Mouse (Mus musculus): Measurements from ENCODE around the gene Cytip. TPM values are rescaled to one million over a fixed set of nuclear protein-coding genes. Genes with fewer than 3 reads are reported as not detected.

Cytip gene
- polyA plus RNA-seq, 1 experiment from 2014 or later = 1.1 TPM

- no peaks in the 10 kb centered on the region for H3K4me1 ChIP-seq (ENCODE audit: control insufficient read depth, insufficient read depth, low read length)
- H3K4me2 ChIP-seq (ENCODE audit: low read depth, low read length) = no peak overlapping the region
- 63% methylated on average over 8 of the region's 8 CpGs for WGBS
- no peak for ATAC-seq
- H3K27ac ChIP-seq (ENCODE audit: low read length) = no peak overlapping the region
- no peak overlapping the region for H3K4me3 ChIP-seq (ENCODE audit: low read length)
- no peaks in the 10 kb centered on the region for H3K36me3 ChIP-seq (ENCODE audit: control insufficient read depth, insufficient read depth, low read length)
- no peaks in the 10 kb centered on the region for H3K27me3 ChIP-seq (replicated peaks; ENCODE audit: control insufficient read depth, insufficient read depth, low read length)
- H3K9ac ChIP-seq (ENCODE audit: low read depth, low read length) = no peak overlapping the region
- H3K9me3 ChIP-seq (ENCODE audit: control insufficient read depth, low read length) = no peaks in the 10 kb centered on the region
Measured at GRCm38 (mm10) chr2:58187310-58188051, 7.9 kb downstream of the Cytip start.

- H3K27me3 ChIP-seq (replicated peaks; ENCODE audit: control insufficient read depth, insufficient read depth, low read length) = no peaks in the 10 kb centered on the region
- no peaks in the 10 kb centered on the region for H3K36me3 ChIP-seq (ENCODE audit: control insufficient read depth, insufficient read depth, low read length)
- WGBS = 78% methylated on average over 2 of the region's 2 CpGs
Measured at GRCm38 (mm10) chr2:58184197-58184596, 11.1 kb downstream of the Cytip start.

GRCm38 (mm10) chr2:58183658-58184057 is 11.7 kb downstream of the Cytip start:
- WGBS = 84% methylated on average over 2 of the region's 2 CpGs
- no peak overlapping the region for H3K27ac ChIP-seq (ENCODE audit: low read length)
- no peak for ATAC-seq

More at GRCm38 (mm10) chr2:58184197-58184596, 11.1 kb downstream of the Cytip start:
- H3K4me1 ChIP-seq (ENCODE audit: control insufficient read depth, insufficient read depth, low read length) = no peaks in the 10 kb centered on the region
- no peak overlapping the region for H3K9ac ChIP-seq (ENCODE audit: low read depth, low read length)
- H3K27ac ChIP-seq (ENCODE audit: low read length) = no peak overlapping the region
- no peaks in the 10 kb centered on the region for H3K9me3 ChIP-seq (ENCODE audit: control insufficient read depth, low read length)
- no peak overlapping the region for H3K4me3 ChIP-seq (ENCODE audit: low read length)
- no peak overlapping the region for H3K4me2 ChIP-seq (ENCODE audit: low read depth, low read length)
- no peak for ATAC-seq

GRCm38 (mm10) chr2:58180776-58181175 is 14.6 kb downstream of the Cytip start:
- Histone ChIP-seq H3K27me3 (replicated peaks; ENCODE audit: control insufficient read depth, insufficient read depth, low read length) (no peaks in the 10 kb centered on the region), H3K9ac (ENCODE audit: low read depth, low read length) (no peak overlapping the region), H3K4me3 (ENCODE audit: low read length) (no peak overlapping the region), H3K27ac (ENCODE audit: low read length) (no peak overlapping the region), H3K4me2 (ENCODE audit: low read depth, low read length) (no peak overlapping the region), H3K36me3 (ENCODE audit: control insufficient read depth, insufficient read depth, low read length) (no peaks in the 10 kb centered on the region), H3K9me3 (ENCODE audit: control insufficient read depth, low read length) (no peaks in the 10 kb centered on the region), H3K4me1 (ENCODE audit: control insufficient read depth, insufficient read depth, low read length) (no peaks in the 10 kb centered on the region)
- WGBS = 70% methylated on average over 1 of the region's 1 CpGs
- no peak for ATAC-seq

More at GRCm38 (mm10) chr2:58183658-58184057, 11.7 kb downstream of the Cytip start:
- no peaks in the 10 kb centered on the region for H3K27me3 ChIP-seq (replicated peaks; ENCODE audit: control insufficient read depth, insufficient read depth, low read length)
- H3K36me3 ChIP-seq (ENCODE audit: control insufficient read depth, insufficient read depth, low read length) = no peaks in the 10 kb centered on the region
- no peaks in the 10 kb centered on the region for H3K4me1 ChIP-seq (ENCODE audit: control insufficient read depth, insufficient read depth, low read length)
- H3K9me3 ChIP-seq (ENCODE audit: control insufficient read depth, low read length) = no peaks in the 10 kb centered on the region
- no peak overlapping the region for H3K9ac ChIP-seq (ENCODE audit: low read depth, low read length)
- no peak overlapping the region for H3K4me2 ChIP-seq (ENCODE audit: low read depth, low read length)
- H3K4me3 ChIP-seq (ENCODE audit: low read length) = no peak overlapping the region

GRCm38 (mm10) chr2:58179056-58179455 is 16.3 kb downstream of the Cytip start:
- peaks cover 4% of the 10 kb centered on the region; the same call in 1 of the 2 replicates for H3K4me1 ChIP-seq (ENCODE audit: control insufficient read depth, insufficient read depth, low read length)
- no peak overlapping the region for H3K9ac ChIP-seq (ENCODE audit: low read depth, low read length)
- H3K36me3 ChIP-seq (ENCODE audit: control insufficient read depth, insufficient read depth, low read length) = no peaks in the 10 kb centered on the region
- H3K27ac ChIP-seq (ENCODE audit: low read length) = no peak overlapping the region
- ATAC-seq = no peak
- no peak overlapping the region for H3K4me3 ChIP-seq (ENCODE audit: low read length)
- no peaks in the 10 kb centered on the region for H3K9me3 ChIP-seq (ENCODE audit: control insufficient read depth, low read length)
- H3K27me3 ChIP-seq (replicated peaks; ENCODE audit: control insufficient read depth, insufficient read depth, low read length) = no peaks in the 10 kb centered on the region
- WGBS = 48% methylated on average over 1 of the region's 1 CpGs
- no peak overlapping the region for H3K4me2 ChIP-seq (ENCODE audit: low read depth, low read length)

- Histone ChIP-seq H3K27me3 (replicated peaks; ENCODE audit: control insufficient read depth, insufficient read depth, low read length) (no peaks in the 10 kb centered on the region), H3K4me1 (ENCODE audit: control insufficient read depth, insufficient read depth, low read length) (peaks cover 4% of the 10 kb centered on the region; the same call in 1 of the 2 replicates), H3K4me2 (ENCODE audit: low read depth, low read length) (no peak overlapping the region), H3K4me3 (ENCODE audit: low read length) (no peak overlapping the region), H3K9ac (ENCODE audit: low read depth, low read length) (no peak overlapping the region), H3K36me3 (ENCODE audit: control insufficient read depth, insufficient read depth, low read length) (no peaks in the 10 kb centered on the region), H3K27ac (ENCODE audit: low read length) (no peak overlapping the region), H3K9me3 (ENCODE audit: control insufficient read depth, low read length) (no peaks in the 10 kb centered on the region)
- WGBS = 62% methylated on average over 8 of the region's 8 CpGs
- ATAC-seq = peak; percentile 81
Measured at GRCm38 (mm10) chr2:58175392-58176291, 19.7 kb downstream of the Cytip start.

GRCm38 (mm10) chr2:58174476-58175286 is 20.7 kb downstream of the Cytip start:
- Histone ChIP-seq H3K4me3 (ENCODE audit: low read length) (no peak overlapping the region), H3K9me3 (ENCODE audit: control insufficient read depth, low read length) (no peaks in the 10 kb centered on the region), H3K27ac (ENCODE audit: low read length) (no peak overlapping the region), H3K4me2 (ENCODE audit: low read depth, low read length) (no peak overlapping the region), H3K27me3 (replicated peaks; ENCODE audit: control insufficient read depth, insufficient read depth, low read length) (no peaks in the 10 kb centered on the region), H3K36me3 (ENCODE audit: control insufficient read depth, insufficient read depth, low read length) (no peaks in the 10 kb centered on the region), H3K9ac (ENCODE audit: low read depth, low read length) (no peak overlapping the region), H3K4me1 (ENCODE audit: control insufficient read depth, insufficient read depth, low read length) (peaks cover 4% of the 10 kb centered on the region; the same call in 1 of the 2 replicates)
- no peak for ATAC-seq
- 65% methylated on average over 9 of the region's 9 CpGs for WGBS

- H3K9ac ChIP-seq (ENCODE audit: low read depth, low read length) = no peak overlapping the region
- peaks cover 4% of the 10 kb centered on the region; the same call in 1 of the 2 replicates for H3K4me1 ChIP-seq (ENCODE audit: control insufficient read depth, insufficient read depth, low read length)
- H3K9me3 ChIP-seq (ENCODE audit: control insufficient read depth, low read length) = no peaks in the 10 kb centered on the region
- no peaks in the 10 kb centered on the region for H3K27me3 ChIP-seq (replicated peaks; ENCODE audit: control insufficient read depth, insufficient read depth, low read length)
- 92% methylated on average over 3 of the region's 3 CpGs for WGBS
- no peak overlapping the region for H3K4me3 ChIP-seq (ENCODE audit: low read length)
- H3K36me3 ChIP-seq (ENCODE audit: control insufficient read depth, insufficient read depth, low read length) = no peaks in the 10 kb centered on the region
- no peak overlapping the region for H3K4me2 ChIP-seq (ENCODE audit: low read depth, low read length)
- no peak for ATAC-seq
- H3K27ac ChIP-seq (ENCODE audit: low read length) = no peak overlapping the region
Measured at GRCm38 (mm10) chr2:58172963-58173362, 22.4 kb downstream of the Cytip start.

- H3K4me3 ChIP-seq (ENCODE audit: low read length) = no peak overlapping the region
- 98% methylated on average over 2 of the region's 2 CpGs for WGBS
- H3K9me3 ChIP-seq (ENCODE audit: control insufficient read depth, low read length) = no peaks in the 10 kb centered on the region
- H3K4me1 ChIP-seq (ENCODE audit: control insufficient read depth, insufficient read depth, low read length) = no peaks in the 10 kb centered on the region
- ATAC-seq = no peak
- no peak overlapping the region for H3K4me2 ChIP-seq (ENCODE audit: low read depth, low read length)
- H3K36me3 ChIP-seq (ENCODE audit: control insufficient read depth, insufficient read depth, low read length) = no peaks in the 10 kb centered on the region
- H3K9ac ChIP-seq (ENCODE audit: low read depth, low read length) = no peak overlapping the region
- H3K27me3 ChIP-seq (replicated peaks; ENCODE audit: control insufficient read depth, insufficient read depth, low read length) = no peaks in the 10 kb centered on the region
- H3K27ac ChIP-seq (ENCODE audit: low read length) = no peak overlapping the region
Measured at GRCm38 (mm10) chr2:58169173-58169572, 26.2 kb downstream of the Cytip start.
